Mouse (Mus musculus) lung, embryonic 14.5 days (tissue): ENCODE data around the gene Dcst2. TPM values are rescaled to one million over a fixed set of nuclear protein-coding genes. Genes with fewer than 3 reads are reported as not detected.

ENCODE experiments used
- ATAC-seq: fragments of 200-750 bp; cut with Nextera tagmentation; 2 replicates; pipeline ENCODE4 v1.8.0; 2017; ENCODE audit warnings: mild to moderate bottlenecking, moderate TSS enrichment, moderate library complexity; ENCODE audit not compliant: insufficient read depth
- DNase-seq: peaks from one replicate; pipeline ENCODE4 v3.0.0-alpha.2; 2015
- H3K27ac ChIP-seq: fragments of 300-500 bp; sonication (generic); 2 replicates; pipeline ENCODE4 v1.5.1; 2014; ENCODE audit warnings: low read depth, mild to moderate bottlenecking, moderate library complexity
- H3K27me3 ChIP-seq: fragments of 300-500 bp; sonication (generic); 2 replicates; pipeline ENCODE4 v1.6.1; 2014; ENCODE audit warnings: low read length, control low read depth; ENCODE audit not compliant: insufficient read depth
- H3K36me3 ChIP-seq: fragments of 300-500 bp; sonication (generic); 2 replicates; pipeline ENCODE4 v1.6.1; 2014; ENCODE audit warnings: control low read depth; ENCODE audit not compliant: insufficient read depth
- H3K4me1 ChIP-seq: fragments of 300-500 bp; sonication (generic); 2 replicates; pipeline ENCODE4 v1.6.1; 2014; ENCODE audit warnings: antibody characterized with exemption, control low read depth; ENCODE audit not compliant: insufficient read depth
- H3K4me2 ChIP-seq: fragments of 300-500 bp; sonication (generic); 2 replicates; pipeline ENCODE4 v1.6.1; 2014; ENCODE audit warnings: mild to moderate bottlenecking
- H3K4me3 ChIP-seq: fragments of 300-500 bp; sonication (generic); 2 replicates; pipeline ENCODE4 v1.5.1; 2014; ENCODE audit warnings: low read depth, low read length
- H3K9ac ChIP-seq: fragments of 300-500 bp; sonication (generic); 2 replicates; pipeline ENCODE4 v1.6.1; 2014
- H3K9me3 ChIP-seq: fragments of 300-500 bp; sonication (generic); 2 replicates; pipeline ENCODE4 v1.6.1; 2016; ENCODE audit warnings: low read depth, low read length, control low read depth
- CTCF ChIP-seq: IDR thresholded peaks from 2 replicates; pipeline ENCODE4 v1.5.1; 2016; ENCODE audit warnings: antibody characterized with exemption, low read depth
- WGBS: fragments of 180-500 bp; shearing (Covaris S2); extraction: QIAGEN DNeasy Blood & Tissue Kit; methylation state at CpG from one replicate; pipeline ENCODE4 v1.1.7; 2014; 5-methylcytosine and 5-hydroxymethylcytosine counted together
- polyA plus RNA-seq: library from polyadenylated mRNA; unstranded; fragments of >200 nt; fragmentation: Nextera tagmentation; extraction: Ambion mirVana; gene quantifications from 2 replicates; pipeline ENCODE4 v1.2.1, GENCODE M21; 2014

The Dcst2 gene
- polyA plus RNA-seq, 1 experiment from 2014 or later: 0.17 TPM

DNA sequence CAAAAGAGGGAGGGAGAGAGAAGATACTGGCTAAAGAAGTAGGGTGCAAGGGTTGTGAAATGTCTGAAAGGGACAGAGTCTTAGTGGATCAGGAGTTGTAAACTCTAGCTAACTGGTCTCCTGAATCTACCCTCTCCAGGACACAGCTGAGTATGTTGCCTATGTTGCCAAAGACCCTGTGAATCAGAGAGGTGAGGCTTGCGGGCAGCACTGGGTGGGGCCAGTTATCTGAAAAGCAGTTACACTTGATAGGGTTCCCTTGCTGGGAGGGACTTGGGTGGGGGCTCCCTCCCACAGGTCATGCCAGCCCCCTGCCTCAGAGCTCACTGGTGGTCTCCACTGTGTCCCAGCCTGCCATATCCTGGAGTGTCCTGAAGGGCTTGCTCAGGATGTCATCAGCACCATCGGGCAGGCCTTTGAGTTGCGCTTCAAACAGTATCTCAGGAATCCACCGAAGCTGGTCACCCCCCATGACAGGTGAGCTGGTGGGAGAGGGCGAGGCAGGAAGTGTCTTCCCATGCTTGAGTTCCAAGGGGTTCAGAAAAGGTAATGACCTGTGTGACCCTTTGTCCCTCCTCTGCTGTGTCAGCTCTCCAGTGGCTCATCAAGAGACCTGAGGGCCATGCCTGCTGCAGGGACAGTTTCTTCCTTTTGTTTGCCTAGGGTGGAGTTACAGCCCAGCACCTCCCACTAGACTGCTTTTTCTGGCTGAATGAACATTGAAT is 62.8 kb downstream of the Dcst2 start:
- Histone ChIP-seq H3K4me3 (no peak overlapping the region), H3K9me3 (no peaks in the 10 kb centered on the region), H3K27ac (no peak overlapping the region), H3K36me3 (peaks cover 52% of the 10 kb centered on the region), H3K4me1 (peaks cover 13% of the 10 kb centered on the region; the same call in 1 of the 2 replicates), H3K27me3 (no peaks in the 10 kb centered on the region), H3K9ac (no peak overlapping the region), H3K4me2 (no peak overlapping the region)
- ATAC-seq (no peak), DNase-seq (no peak)
- TF ChIP-seq CTCF: no peak
- WGBS: 87% methylated on average over 5 of the region's 5 CpGs

DNA sequence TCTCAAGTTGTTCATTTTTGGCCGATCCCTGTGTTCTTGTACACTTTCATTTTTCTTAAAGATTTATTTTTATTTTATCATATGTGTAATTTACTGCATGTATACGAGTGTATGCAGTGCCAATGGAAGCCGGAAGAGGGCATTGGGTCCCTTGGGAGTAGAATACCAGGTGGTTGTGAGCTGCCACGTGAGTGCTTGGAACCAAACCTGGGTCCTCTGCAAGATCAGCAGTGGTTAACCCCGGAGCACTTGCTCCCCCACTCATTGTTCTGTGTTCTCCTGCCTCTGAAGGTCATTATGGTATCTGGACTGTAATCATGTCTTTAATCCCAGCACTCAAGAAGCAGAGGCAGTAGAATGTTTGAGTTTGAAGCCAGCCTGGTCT is 63.4 kb downstream of the Dcst2 start:
- ATAC-seq (no peak), DNase-seq (no peak)
- Histone ChIP-seq H3K27ac (no peak overlapping the region), H3K27me3 (no peaks in the 10 kb centered on the region), H3K4me3 (no peak overlapping the region), H3K4me1 (peaks cover 13% of the 10 kb centered on the region; the same call in 1 of the 2 replicates), H3K9ac (no peak overlapping the region), H3K36me3 (peaks cover 52% of the 10 kb centered on the region), H3K4me2 (no peak overlapping the region), H3K9me3 (no peaks in the 10 kb centered on the region)
- no peak for TF ChIP-seq CTCF
- 82% methylated on average over 5 of the region's 5 CpGs for WGBS

DNA sequence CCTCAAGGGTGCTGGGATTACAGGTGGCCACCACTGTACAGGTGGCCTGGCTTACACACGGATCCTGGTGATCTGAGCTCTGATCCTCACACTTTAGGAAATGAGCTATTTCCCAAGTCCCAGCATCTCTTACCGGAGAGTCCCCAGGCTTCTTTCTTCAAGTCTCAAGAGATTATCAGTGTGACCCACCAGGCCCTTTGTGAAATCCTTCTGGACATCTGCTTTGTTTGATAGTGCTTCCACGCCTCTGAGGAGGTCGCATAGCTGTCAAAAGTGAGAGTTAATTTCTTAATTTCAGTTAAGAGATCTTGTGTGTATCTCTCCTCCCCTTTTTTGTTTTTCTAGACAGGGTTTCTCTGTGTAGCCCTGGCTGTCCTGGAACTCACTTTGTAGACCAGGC is 64.1 kb downstream of the Dcst2 start:
- no peaks in the 10 kb centered on the region for H3K27me3 ChIP-seq
- ATAC-seq: no peak
- WGBS: 86% methylated on average over 4 of the region's 4 CpGs
- DNase-seq: no peak
- no peaks in the 10 kb centered on the region for H3K9me3 ChIP-seq
- H3K27ac ChIP-seq: no peak overlapping the region
- no peak overlapping the region for H3K4me2 ChIP-seq
- no peak overlapping the region for H3K9ac ChIP-seq
- TF ChIP-seq CTCF: no peak
- H3K4me1 ChIP-seq: peaks cover 7% of the 10 kb centered on the region; the same call in 1 of the 2 replicates
- peaks cover 52% of the 10 kb centered on the region for H3K36me3 ChIP-seq
- no peak overlapping the region for H3K4me3 ChIP-seq

Other genes with a start within 250 kb of the Dcst2 start
- gene Pklr, start 225.8 kb upstream of the Dcst2 start, polyA plus RNA-seq: 0.08 TPM in 1 of 2 replicates, not detected in the other
- gene Hcn3, start 201.8 kb upstream of the Dcst2 start, polyA plus RNA-seq: 0.47 and 0.61 TPM in 2 replicates
- 26.1 and 26.4 TPM in 2 replicates for gene Clk2, start 197.2 kb upstream of the Dcst2 start, polyA plus RNA-seq
- gene Scamp3, start 184.5 kb upstream of the Dcst2 start, polyA plus RNA-seq: 90.2 and 98.9 TPM in 2 replicates
- 18.2 and 19.4 TPM in 2 replicates for gene Fam189b, start 178.8 kb upstream of the Dcst2 start, polyA plus RNA-seq
- 34.4 and 35.5 TPM in 2 replicates for gene Gba, start 159.0 kb upstream of the Dcst2 start, polyA plus RNA-seq
- 33.6 and 39.9 TPM in 2 replicates for gene Thbs3, start 146.8 kb upstream of the Dcst2 start, polyA plus RNA-seq
- 193 and 212 TPM in 2 replicates for gene Mtx1, start 134.9 kb upstream of the Dcst2 start, polyA plus RNA-seq
- 43.0 and 50.4 TPM in 2 replicates for gene Muc1, start 132.9 kb upstream of the Dcst2 start, polyA plus RNA-seq
- 293 and 312 TPM in 2 replicates for gene Krtcap2, start 116.0 kb upstream of the Dcst2 start, polyA plus RNA-seq
- 5.7 and 6.3 TPM in 2 replicates for gene Trim46, start 115.7 kb upstream of the Dcst2 start, polyA plus RNA-seq
- gene Dpm3, start 102.6 kb upstream of the Dcst2 start, polyA plus RNA-seq: 118 and 119 TPM in 2 replicates
- 58.5 and 60.2 TPM in 2 replicates for gene Slc50a1, start 91.4 kb upstream of the Dcst2 start, polyA plus RNA-seq
- 68.3 and 70.4 TPM in 2 replicates for gene Efna1, start 80.8 kb upstream of the Dcst2 start, polyA plus RNA-seq
- gene Efna3, start 39.0 kb upstream of the Dcst2 start, polyA plus RNA-seq: 4.7 and 5.8 TPM in 2 replicates
- gene Efna4, start 23.9 kb upstream of the Dcst2 start, polyA plus RNA-seq: 24.6 and 27.0 TPM in 2 replicates
- 32.7 and 36.7 TPM in 2 replicates for gene Adam15, start 12.0 kb upstream of the Dcst2 start, polyA plus RNA-seq
- gene Dcst1, start 3.3 kb downstream of the Dcst2 start, polyA plus RNA-seq: 0.11 TPM in 1 of 2 replicates, not detected in the other
- gene Zbtb7b, start 32.8 kb downstream of the Dcst2 start, polyA plus RNA-seq: 1.6 and 1.7 TPM in 2 replicates
- gene Lenep, start 40.8 kb downstream of the Dcst2 start, polyA plus RNA-seq: 0.19 and 0.33 TPM in 2 replicates
- 18.1 and 18.2 TPM in 2 replicates for gene Flad1, start 49.9 kb downstream of the Dcst2 start, polyA plus RNA-seq
- gene Cks1b, start 56.4 kb downstream of the Dcst2 start, polyA plus RNA-seq: 655 and 692 TPM in 2 replicates
- 69.5 and 75.2 TPM in 2 replicates for gene Shc1, start 56.5 kb downstream of the Dcst2 start, polyA plus RNA-seq
- gene Pygo2, start 68.2 kb downstream of the Dcst2 start, polyA plus RNA-seq: 54.0 and 56.8 TPM in 2 replicates
- 13.6 and 14.7 TPM in 2 replicates for gene Pbxip1, start 74.7 kb downstream of the Dcst2 start, polyA plus RNA-seq
- gene Pmvk, start 92.6 kb downstream of the Dcst2 start, polyA plus RNA-seq: 46.2 and 48.0 TPM in 2 replicates
- 1.0 TPM in 2 replicates for gene Kcnn3, start 158.2 kb downstream of the Dcst2 start, polyA plus RNA-seq